Mouse (Mus musculus) embryonic fibroblast, embryonic 13.5 days (primary cell): ENCODE results near the gene Mpv17l.

ENCODE experiments used
- CTCF ChIP-seq: IDR thresholded peaks from 2 replicates; pipeline ENCODE4 v1.5.1; 2011; ENCODE audit warnings: mild to moderate bottlenecking, control low read depth, low read length, moderate library complexity, borderline replicate concordance; ENCODE audit not compliant: insufficient read depth
- POLR2A ChIP-seq: IDR thresholded peaks from 2 replicates; pipeline ENCODE4 v1.6.1; 2011; ENCODE audit warnings: low read depth, mild to moderate bottlenecking, control low read depth, low read length, moderate library complexity

- TF ChIP-seq CTCF (no peak), POLR2A (no peak)
Measured at GRCm38 (mm10) chr16:13927456-13928075, 24.6 kb downstream of the Mpv17l start.
